Mouse (Mus musculus) left cerebral cortex, postnatal 4 days (tissue): ENCODE measurements around the gene Xpr1. TPM values are rescaled to one million over a fixed set of nuclear protein-coding genes. Genes with fewer than 3 reads are reported as not detected.
A peak's percentile ranks its signal among the peaks of the same experiment; 100 is the strongest.

ENCODE experiments used
- DNase-seq: peaks from one replicate; pipeline ENCODE4 v3.0.0-alpha.2; 2022
- intact Hi-C: fragments of 180-260 bp; cut with DNase I; formaldehyde crosslinking; loops from one replicate; pipeline ENCODE4 v1.15.1; 2025
- total RNA-seq, 2 experiments: library from RNA; stranded (reverse); gene quantifications; 2 replicates each; pipeline ENCODE4 v1.2.3; 2021

Gene Xpr1
- total RNA-seq, 2 experiments from 2014 or later = 153 to 167 TPM

GRCm38 (mm10) chr1:155408577-155408966 is 8.6 kb downstream of the Xpr1 start:
- DNase-seq = no peak
- intact Hi-C loops = no loop called here

- no peak for DNase-seq
Observed at GRCm38 (mm10) chr1:155407697-155408576, 9.3 kb downstream of the Xpr1 start.

DNA sequence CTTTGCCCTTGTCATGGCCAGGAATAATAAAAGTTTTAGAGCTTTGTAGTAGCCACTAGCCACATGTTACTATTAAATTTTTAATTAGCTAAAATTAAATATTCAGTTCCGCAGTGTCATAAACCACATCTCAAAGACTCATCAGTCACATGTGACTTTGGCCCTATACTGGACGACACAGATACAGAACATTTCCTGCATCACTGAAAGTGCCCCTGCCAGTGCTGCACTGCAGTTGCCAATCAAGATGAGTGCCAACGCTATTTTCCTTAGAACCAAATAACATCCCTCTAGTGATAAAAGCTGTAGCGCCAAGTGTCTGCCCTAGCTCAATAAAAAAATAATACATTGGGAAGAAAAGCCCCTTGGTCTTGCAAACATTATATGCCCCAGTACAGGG is 17.2 kb downstream of the Xpr1 start:
- no peak for DNase-seq
- intact Hi-C loops = no loop called here

More at GRCm38 (mm10) chr1:155407697-155408576, 9.3 kb downstream of the Xpr1 start:
- intact Hi-C loops = no loop called here

GRCm38 (mm10) chr1:155394829-155395228 is 22.4 kb downstream of the Xpr1 start:
- peak; percentile 40 for DNase-seq
- intact Hi-C loops = no loop called here

- intact Hi-C loops = no loop called here
- no peak for DNase-seq
Observed at GRCm38 (mm10) chr1:155394021-155394420, 23.2 kb downstream of the Xpr1 start.

GRCm38 (mm10) chr1:155392825-155393224 is 24.4 kb downstream of the Xpr1 start:
- DNase-seq = no peak
- intact Hi-C loops = no loop called here

DNA sequence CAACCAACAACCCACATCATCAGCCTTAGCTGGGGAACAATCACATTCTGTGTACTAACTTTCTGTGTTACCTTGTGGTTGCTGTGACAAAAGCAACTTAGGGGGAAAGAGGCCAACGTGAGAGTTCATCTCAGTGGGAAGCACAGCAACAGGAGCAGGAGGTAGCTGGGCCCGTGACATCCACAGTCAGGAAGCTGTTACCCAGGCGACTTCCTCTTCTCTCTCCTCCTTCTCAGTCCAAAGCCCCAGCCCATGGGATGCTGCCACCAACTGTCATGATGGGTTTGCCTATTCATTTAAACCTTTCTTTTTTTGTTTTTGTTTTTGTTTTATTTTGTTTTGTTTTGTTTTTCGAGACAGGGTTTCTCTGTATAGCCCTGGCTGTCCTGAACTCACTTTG is 25.7 kb downstream of the Xpr1 start:
- no peak for DNase-seq
- intact Hi-C loops = no loop called here

GRCm38 (mm10) chr1:155388418-155388817 is 28.8 kb downstream of the Xpr1 start:
- intact Hi-C loops = no loop called here
- DNase-seq = no peak

- intact Hi-C loops = no loop called here
- DNase-seq = no peak
Observed at GRCm38 (mm10) chr1:155386551-155386950, 30.7 kb downstream of the Xpr1 start.

GRCm38 (mm10) chr1:155383319-155384302 is 33.6 kb downstream of the Xpr1 start:
- intact Hi-C loops = no loop called here
- no peak for DNase-seq

DNA sequence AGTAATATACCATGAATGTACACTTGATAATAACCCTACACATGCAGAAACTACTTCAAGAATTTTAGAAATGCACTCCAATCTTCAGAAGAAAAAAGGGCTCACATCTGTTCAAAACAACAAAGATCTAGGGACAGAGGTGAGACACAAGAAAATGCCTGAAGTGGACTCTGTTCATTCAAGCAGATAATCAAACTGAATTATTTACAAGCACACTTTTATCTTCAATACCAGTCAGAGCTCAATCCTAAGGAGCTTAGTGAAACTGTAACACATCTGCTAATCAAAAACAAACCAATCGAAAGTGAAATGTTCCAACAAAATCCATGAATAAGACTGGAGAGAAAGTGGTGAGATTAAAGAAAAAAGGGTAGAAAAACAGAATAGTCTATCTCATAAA is 35.3 kb downstream of the Xpr1 start:
- intact Hi-C loops = no loop called here
- DNase-seq = no peak

DNA sequence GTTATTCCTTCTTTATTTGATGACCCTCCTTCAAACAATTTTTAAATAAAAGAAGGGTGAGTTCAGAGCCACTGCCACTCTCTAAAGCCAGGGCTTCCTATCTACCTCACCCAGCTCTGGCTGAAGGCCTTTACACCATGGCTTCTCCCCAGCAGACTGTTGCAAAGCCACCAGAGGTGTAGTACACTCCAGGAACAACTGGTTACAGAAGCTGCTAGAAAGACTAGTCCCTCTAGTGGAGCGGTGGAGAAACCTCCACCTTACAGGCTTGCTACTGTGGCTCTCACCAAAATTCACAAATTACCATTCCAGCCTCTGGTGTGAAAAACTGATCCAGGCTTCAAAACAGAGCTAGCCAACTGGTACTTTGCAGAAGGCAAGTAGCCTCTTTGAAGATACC is 37.9 kb downstream of the Xpr1 start:
- intact Hi-C loops = no loop called here
- no peak for DNase-seq

DNA sequence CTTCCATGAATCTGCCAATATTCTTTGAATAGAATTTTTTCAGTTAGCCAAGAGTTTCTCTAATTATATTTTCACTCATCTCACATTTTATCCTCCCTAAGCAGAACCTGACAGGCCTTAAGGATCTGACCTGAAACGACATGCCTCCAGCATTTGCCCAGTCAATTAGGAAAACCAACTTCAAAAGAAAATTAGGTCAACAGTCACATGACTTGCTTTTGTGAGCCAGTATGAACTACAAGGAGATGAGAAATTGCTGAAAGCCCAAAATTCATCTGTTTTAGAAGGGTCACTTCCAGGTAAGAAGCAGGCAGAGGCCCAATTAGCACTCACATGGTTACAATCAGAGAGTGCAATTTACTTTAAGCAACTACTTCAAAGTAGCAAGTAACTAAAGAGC is 44.4 kb downstream of the Xpr1 start:
- DNase-seq = no peak
- intact Hi-C loops = no loop called here

DNA sequence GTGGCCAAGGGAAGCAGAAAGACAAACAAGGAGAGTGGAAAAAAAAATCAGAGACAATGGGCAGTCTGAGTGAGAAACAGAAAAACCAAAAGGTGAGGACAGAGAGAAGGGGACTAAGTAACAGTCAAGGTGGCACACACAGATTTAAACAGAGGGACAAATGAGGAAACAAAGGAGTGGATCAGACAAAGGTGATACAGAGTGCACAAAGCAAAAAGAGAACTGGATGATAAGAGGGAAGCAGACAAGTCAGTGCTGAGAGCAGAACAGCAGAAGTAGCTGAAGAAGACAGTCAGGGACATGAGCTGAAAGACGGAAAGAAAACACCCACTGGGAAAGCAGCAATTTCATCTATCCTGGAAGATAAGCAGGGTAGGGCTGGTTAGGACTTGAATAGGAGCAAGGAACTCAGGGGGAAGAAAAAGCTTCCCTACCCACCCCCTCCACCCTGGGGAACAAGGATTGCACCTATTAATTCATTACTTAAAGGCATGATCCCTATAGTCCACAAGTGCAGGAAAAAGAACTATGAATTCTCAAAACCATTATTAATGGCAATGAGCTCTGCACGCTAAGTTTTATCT is 47.0 kb downstream of the Xpr1 start:
- no peak for DNase-seq
- intact Hi-C loops = no loop called here

DNA sequence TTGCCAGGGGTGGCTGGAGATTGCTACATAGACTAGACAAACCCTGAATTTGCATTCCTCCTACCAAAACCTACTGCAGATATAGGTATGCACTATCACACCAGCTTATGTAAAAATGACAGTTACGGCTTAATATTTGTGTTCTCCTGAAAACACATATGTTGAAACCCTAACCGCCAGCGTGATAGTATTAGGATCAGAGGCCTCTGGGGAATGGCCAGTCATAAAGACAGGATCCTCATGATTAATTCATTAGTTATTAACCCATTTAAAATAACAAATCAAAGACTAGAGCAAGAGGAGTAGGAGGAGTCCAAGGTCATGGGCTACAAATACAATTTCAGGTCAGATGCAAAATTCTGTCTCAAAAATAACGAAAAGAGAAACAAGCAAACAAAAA is 50.8 kb downstream of the Xpr1 start:
- DNase-seq = no peak
- intact Hi-C loops = no loop called here

DNA sequence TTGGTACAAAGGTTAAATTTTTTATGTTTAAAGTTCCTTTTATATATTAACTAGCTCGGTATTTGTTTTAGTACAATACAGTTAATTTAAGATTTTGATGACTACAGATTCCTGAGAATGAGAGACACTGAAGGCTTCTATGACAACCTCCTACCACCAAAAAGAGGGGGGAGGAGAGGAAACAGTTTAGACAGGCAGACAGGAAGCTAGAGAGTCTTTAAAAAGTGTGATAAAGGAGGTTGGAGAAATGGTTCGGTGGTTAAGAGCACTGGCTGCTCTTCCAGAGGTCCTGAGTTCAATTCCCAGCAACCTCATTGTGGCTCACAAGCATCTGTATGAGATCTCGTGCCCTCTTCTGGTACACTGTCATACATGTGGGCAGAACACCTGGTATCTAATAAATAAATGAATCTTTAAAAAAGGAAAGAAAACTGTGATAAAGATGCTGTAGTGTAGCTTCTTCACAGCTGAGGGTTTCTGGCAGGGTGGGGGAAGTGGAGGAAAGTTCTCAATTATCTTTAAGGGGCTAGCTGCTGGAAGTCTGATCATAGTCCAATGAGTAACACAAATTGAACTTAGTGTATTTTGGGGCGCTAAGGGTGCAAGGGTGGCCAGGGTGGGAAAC is 55.6 kb downstream of the Xpr1 start:
- no peak for DNase-seq
- intact Hi-C loops = no loop called here

DNA sequence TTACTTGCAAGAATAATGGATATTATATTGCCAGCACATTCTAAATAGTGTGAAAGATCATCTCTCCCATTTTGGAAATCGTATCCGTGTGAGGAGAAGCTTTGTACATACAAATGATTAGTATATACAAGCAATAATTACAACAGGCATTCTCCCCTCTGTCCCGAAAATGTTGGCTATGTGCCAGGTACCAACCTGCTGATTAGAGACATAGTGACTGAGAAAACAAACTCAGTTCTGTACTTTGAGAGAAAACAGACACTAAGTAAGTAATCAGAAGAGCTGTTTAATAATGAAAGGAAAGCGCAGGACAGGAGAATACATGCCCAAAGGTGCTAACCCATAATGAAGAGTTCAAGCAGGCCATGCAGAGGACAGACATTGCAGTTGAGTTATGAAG is 64.1 kb downstream of the Xpr1 start:
- intact Hi-C loops = no loop called here
- DNase-seq = peak; percentile 14

DNA sequence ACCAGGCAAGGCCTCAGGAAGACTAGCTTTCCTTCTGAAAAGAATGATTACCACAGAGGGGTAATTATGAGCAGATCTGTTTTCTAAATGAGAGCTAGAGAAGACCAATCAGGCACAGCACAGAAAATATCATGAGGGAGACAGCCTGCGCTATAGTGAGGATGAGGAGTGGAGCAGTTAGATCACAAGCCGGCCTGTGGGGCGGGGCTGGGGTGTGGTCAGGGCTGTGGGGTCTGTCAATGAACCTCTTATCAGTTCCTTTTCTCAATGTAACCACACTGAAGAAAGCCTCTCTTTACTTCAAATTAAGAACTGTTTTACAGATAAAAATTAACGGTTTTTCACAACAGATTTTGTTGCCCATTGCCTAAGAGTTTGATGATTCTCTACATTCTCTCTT is 65.7 kb downstream of the Xpr1 start:
- DNase-seq = no peak
- intact Hi-C loops = no loop called here

- no peak for DNase-seq
- intact Hi-C loops = no loop called here
Observed at GRCm38 (mm10) chr1:155348491-155348890, 68.7 kb downstream of the Xpr1 start.

DNA sequence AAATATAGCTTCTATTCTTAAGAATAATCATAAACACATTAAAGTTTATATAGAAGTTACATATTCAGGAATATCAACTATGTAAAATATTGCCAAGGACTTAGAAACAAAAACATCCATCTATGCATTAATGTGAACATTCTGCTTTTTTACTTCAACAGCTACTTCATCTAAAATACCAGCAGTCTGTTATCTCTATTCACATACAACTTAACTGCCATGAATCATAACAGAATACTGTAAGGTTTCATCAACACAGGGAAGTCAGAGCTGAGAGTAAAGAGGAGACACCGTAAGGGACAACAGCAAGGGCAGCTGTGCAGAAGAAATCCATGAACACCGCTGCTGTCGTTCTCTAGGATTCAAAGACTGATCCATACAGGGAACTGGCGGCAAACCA is 69.9 kb downstream of the Xpr1 start:
- DNase-seq = no peak
- intact Hi-C loops = no loop called here

DNA sequence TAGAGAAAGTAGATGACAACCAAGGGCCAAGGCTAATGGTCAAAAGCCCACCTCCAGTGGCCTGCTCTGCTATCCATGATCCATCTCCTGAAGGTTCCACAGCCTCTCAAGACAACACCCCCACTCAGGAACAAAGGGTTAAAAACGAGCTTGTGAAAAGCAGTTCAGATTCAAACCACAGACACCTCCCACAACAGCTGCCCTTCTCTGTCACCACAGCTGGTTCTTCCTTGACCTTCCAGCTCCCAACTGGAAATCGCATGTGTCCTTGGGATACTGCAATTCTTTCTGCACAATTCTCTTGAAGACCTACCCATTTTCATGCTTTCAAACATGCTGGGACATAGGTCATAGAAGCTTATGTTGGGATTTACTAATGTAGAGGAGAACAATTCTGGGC is 73.2 kb downstream of the Xpr1 start:
- DNase-seq = no peak
- intact Hi-C loops = no loop called here
